Mouse (Mus musculus) spleen, adult 2 months (tissue): Measurements from ENCODE around the gene Hdhd3. TPM values are rescaled to one million over a fixed set of nuclear protein-coding genes. Genes with fewer than 3 reads are reported as not detected.

ENCODE experiments used
- DNase-seq, 2 experiments: peaks; one replicate each; pipeline versions ENCODE4 v3.0.0 to v3.0.0-alpha.2; 2012 to 2021; ENCODE audit warnings: low spot score in 2 of 2, low read depth in 1 of 2
- H3K27ac ChIP-seq: fragments of 200-500 bp; 2 replicates; pipeline ENCODE4 v1.5.1; 2012; ENCODE audit warnings: low read length, inconsistent platforms; ENCODE audit not compliant: insufficient read depth
- H3K27me3 ChIP-seq: fragments of 200-500 bp; 2 replicates; pipeline ENCODE4 v1.6.1; 2012; ENCODE audit warnings: mild to moderate bottlenecking, moderate library complexity, low read length, inconsistent platforms; ENCODE audit not compliant: control insufficient read depth, insufficient read depth
- H3K36me3 ChIP-seq: fragments of 200-500 bp; 2 replicates; pipeline ENCODE4 v1.6.1; 2012; ENCODE audit warnings: mild to moderate bottlenecking, low read length, inconsistent platforms; ENCODE audit not compliant: control insufficient read depth, insufficient read depth
- H3K4me1 ChIP-seq: fragments of 200-500 bp; 2 replicates; pipeline ENCODE4 v1.6.1; 2011; ENCODE audit warnings: inconsistent platforms; ENCODE audit not compliant: control insufficient read depth, insufficient read depth, insufficient read length
- H3K4me3 ChIP-seq: fragments of 200-500 bp; 2 replicates; pipeline ENCODE4 v1.5.1; 2011; ENCODE audit warnings: mild to moderate bottlenecking, inconsistent platforms; ENCODE audit not compliant: insufficient read depth, insufficient read length; ENCODE audit errors: extremely low read depth
- CTCF ChIP-seq: fragments of 200-500 bp; IDR thresholded peaks from 2 replicates; pipeline ENCODE4 v1.5.1; 2011; ENCODE audit warnings: mild to moderate bottlenecking, inconsistent platforms; ENCODE audit not compliant: insufficient read depth, insufficient read length, insufficient replicate concordance; ENCODE audit errors: extremely low read depth
- POLR2A ChIP-seq: fragments of 200-500 bp; IDR thresholded peaks from 2 replicates; pipeline ENCODE4 v1.6.1; 2011; ENCODE audit warnings: low read depth, low read length, inconsistent platforms
- WGBS: fragments of 180-500 bp; shearing (Covaris S2); methylation state at CpG from one replicate; pipeline ENCODE4 v1.1.7; 2018; 5-methylcytosine and 5-hydroxymethylcytosine counted together
- polyA plus RNA-seq: library from polyadenylated mRNA; depleted of rRNA; stranded (reverse); fragments of >200 nt; gene quantifications from 2 replicates; pipeline ENCODE4 v1.2.3, GENCODE M21; 2012; rRNA removed

Hdhd3 gene
- polyA plus RNA-seq, 1 experiment, result 1.9 TPM

DNA sequence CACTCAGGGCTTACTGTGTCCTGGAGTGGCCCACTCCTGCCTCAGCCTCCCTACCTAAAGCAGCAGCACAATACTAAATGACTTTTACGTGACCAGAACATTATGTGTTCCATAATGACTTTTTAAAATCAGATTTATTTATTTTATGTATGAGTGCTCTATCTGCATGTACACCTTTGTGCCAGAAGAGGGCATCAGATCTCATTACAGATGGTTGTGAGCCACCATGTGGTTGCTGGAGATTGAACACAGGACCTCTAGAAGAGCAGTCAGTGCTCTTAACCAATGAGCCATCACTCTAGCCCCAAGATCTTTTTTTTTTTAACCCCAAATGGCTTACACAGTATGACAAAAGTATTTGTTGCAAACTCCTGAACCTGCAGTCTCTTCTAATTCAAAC is 35.1 kb downstream of the Hdhd3 start:
- 89% methylated on average over 1 of the region's 1 CpGs for WGBS
- no peak for DNase-seq
- H3K27me3 ChIP-seq, result no peaks in the 10 kb centered on the region
- H3K4me3 ChIP-seq, result no peak overlapping the region
- H3K4me1 ChIP-seq, result no peaks in the 10 kb centered on the region; the same call in 1 of the 2 replicates
- H3K36me3 ChIP-seq, result no peaks in the 10 kb centered on the region
- no peak overlapping the region for H3K27ac ChIP-seq
- TF ChIP-seq POLR2A (no peak), CTCF (no peak)

DNA sequence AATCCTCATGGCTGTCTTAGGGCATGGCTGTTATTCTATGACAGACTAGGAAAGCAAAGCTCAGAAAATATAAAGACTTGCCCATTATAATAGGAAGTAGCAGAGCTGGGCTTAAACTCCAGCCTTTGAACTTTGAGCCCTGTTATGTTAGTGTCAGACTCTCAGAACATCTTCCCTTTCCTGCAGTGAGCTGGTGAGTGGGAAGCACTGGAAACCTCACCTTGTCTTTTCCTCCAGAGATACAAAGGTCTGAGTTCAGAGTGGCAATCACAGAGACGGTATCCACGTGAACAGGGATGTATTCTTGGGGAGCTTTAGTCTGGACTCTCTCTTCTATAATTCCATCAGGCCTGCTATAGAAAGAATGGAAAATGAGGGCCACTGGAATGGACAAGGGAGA is 40.1 kb downstream of the Hdhd3 start:
- WGBS, result 94% methylated on average over 2 of the region's 2 CpGs
- no peaks in the 10 kb centered on the region for H3K27me3 ChIP-seq
- no peak for TF ChIP-seq CTCF
- TF ChIP-seq POLR2A, result no peak
- no peak overlapping the region for H3K4me3 ChIP-seq
- DNase-seq, result no peak
- no peak overlapping the region for H3K27ac ChIP-seq
- no peaks in the 10 kb centered on the region for H3K4me1 ChIP-seq
- no peaks in the 10 kb centered on the region for H3K36me3 ChIP-seq

DNA sequence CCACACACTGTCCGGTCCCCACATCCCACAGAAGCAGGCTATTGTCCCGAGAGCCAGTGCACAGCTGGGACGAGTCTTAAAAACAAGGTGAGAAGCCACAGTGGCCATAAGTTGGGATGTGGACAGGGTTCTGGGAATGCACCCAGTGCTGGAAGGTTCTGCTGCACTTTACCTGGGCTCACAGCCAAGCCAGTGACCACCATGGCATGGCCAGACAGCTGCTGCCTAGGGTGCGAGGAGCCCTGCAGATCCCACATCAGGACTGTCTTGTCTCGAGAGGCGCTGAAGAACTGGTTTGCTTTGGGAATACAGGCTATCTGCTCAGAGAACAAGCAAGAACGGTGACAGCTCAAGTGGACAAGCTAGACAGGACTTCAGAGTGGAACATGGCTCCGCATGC is 42.9 kb downstream of the Hdhd3 start:
- no peaks in the 10 kb centered on the region for H3K36me3 ChIP-seq
- WGBS, result 95% methylated on average over 8 of the region's 8 CpGs
- H3K4me3 ChIP-seq, result no peak overlapping the region
- TF ChIP-seq CTCF, result no peak
- TF ChIP-seq POLR2A, result no peak
- no peak overlapping the region; the same call in 1 of the 2 replicates for H3K27ac ChIP-seq
- no peaks in the 10 kb centered on the region for H3K27me3 ChIP-seq
- DNase-seq, result no peak
- H3K4me1 ChIP-seq, result no peaks in the 10 kb centered on the region

DNA sequence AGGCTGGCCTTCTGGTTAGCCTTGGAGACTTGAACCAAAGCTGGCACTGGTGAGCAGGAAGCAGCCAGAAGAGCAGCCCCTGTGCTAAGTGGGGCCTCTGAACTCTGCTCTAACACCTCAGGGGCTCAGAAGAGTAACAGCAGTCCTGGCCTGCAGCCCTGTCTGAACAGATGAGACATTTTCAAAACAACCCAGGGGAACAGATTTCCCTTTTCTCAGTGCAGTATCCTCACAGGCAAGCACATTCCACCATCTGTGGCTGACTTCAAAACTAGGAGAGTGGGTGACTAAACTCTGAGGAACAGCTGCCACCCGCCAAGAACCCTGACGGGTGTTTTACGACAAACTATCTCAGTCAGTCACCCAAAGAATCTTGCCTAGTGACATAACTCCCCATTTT is 44.2 kb downstream of the Hdhd3 start:
- no peaks in the 10 kb centered on the region for H3K4me1 ChIP-seq
- H3K27ac ChIP-seq, result no peak overlapping the region
- 96% methylated on average over 3 of the region's 3 CpGs for WGBS
- no peak for DNase-seq
- no peak for TF ChIP-seq CTCF
- TF ChIP-seq POLR2A, result no peak
- H3K4me3 ChIP-seq, result no peak overlapping the region
- H3K27me3 ChIP-seq, result no peaks in the 10 kb centered on the region
- no peaks in the 10 kb centered on the region for H3K36me3 ChIP-seq

GRCm38 (mm10) chr4:62454995-62455394 is 48.3 kb downstream of the Hdhd3 start:
- Histone ChIP-seq H3K27ac (no peak overlapping the region), H3K4me1 (no peaks in the 10 kb centered on the region), H3K4me3 (no peak overlapping the region), H3K36me3 (no peaks in the 10 kb centered on the region), H3K27me3 (no peaks in the 10 kb centered on the region)
- 48% methylated on average over 5 of the region's 5 CpGs for WGBS
- no peak for TF ChIP-seq POLR2A
- TF ChIP-seq CTCF, result peak; percentile 40; the same call in 1 of the 2 replicates
- peak in 1 of 2 experiments; percentile 29 for DNase-seq

Other genes with a start within 250 kb of the Hdhd3 start
- 12.4 and 14.0 TPM in 2 replicates for gene Slc31a2, start 240.9 kb downstream of the Hdhd3 start, polyA plus RNA-seq
- gene Fkbp15, start 142.9 kb downstream of the Hdhd3 start, polyA plus RNA-seq, result 32.2 TPM in 2 replicates
- 5.0 and 5.4 TPM in 2 replicates for gene Slc31a1, start 142.7 kb downstream of the Hdhd3 start, polyA plus RNA-seq
- gene Cdc26, start 94.8 kb downstream of the Hdhd3 start, polyA plus RNA-seq, result 14.1 and 14.7 TPM in 2 replicates
- 9.4 and 9.6 TPM in 2 replicates for gene Prpf4, start 94.7 kb downstream of the Hdhd3 start, polyA plus RNA-seq
- not detected in 2 replicates for gene Rnf183, start 68.2 kb downstream of the Hdhd3 start, polyA plus RNA-seq
- 0.26 and 0.51 TPM in 2 replicates for gene Wdr31, start 32.6 kb downstream of the Hdhd3 start, polyA plus RNA-seq
- 2.1 and 3.2 TPM in 2 replicates for gene Bspry, start 23.4 kb downstream of the Hdhd3 start, polyA plus RNA-seq
- 128 and 180 TPM in 2 replicates for gene Alad, start 16.5 kb upstream of the Hdhd3 start, polyA plus RNA-seq
- 6.1 and 8.4 TPM in 2 replicates for gene Pole3, start 21.6 kb upstream of the Hdhd3 start, polyA plus RNA-seq
- 0.11 TPM in 1 of 2 replicates, not detected in the other for gene 4933430I17Rik, start 21.9 kb upstream of the Hdhd3 start, polyA plus RNA-seq
- gene Rgs3, start 56.4 kb upstream of the Hdhd3 start, polyA plus RNA-seq, result 51.7 and 57.5 TPM in 2 replicates